Mouse (Mus musculus): Measurements from ENCODE around the gene Taar5. TPM values are rescaled to one million over a fixed set of nuclear protein-coding genes. Genes with fewer than 3 reads are reported as not detected.

Gene Taar5
- total RNA-seq, 1 experiment from 2014 or later: not detected

- DNase-seq: no peak
Measured at GRCm38 (mm10) chr10:24008143-24008542, 37.6 kb downstream of the Taar5 start.

Other genes starting within 250 kb of the Taar5 start
- gene Rps12, start 183.4 kb upstream of the Taar5 start, total RNA-seq (2021): 408 and 443 TPM in 2 replicates
- gene Slc18b1, start 173.7 kb upstream of the Taar5 start, total RNA-seq (2021): 27.7 and 31.4 TPM in 2 replicates
- gene Vnn3, start 119.2 kb upstream of the Taar5 start, total RNA-seq (2021): 53.8 and 82.3 TPM in 2 replicates
- gene Vnn1, start 76.0 kb upstream of the Taar5 start, total RNA-seq (2021): 48.8 and 69.8 TPM in 2 replicates
- gene Taar1, start 50.4 kb upstream of the Taar5 start, total RNA-seq (2021): not detected in 2 replicates
- gene Taar2, start 32.1 kb upstream of the Taar5 start, total RNA-seq (2021): not detected in 2 replicates
- gene Taar3, start 21.1 kb upstream of the Taar5 start, total RNA-seq (2021): not detected in 2 replicates
- gene Taar4, start 10.2 kb upstream of the Taar5 start, total RNA-seq (2021): not detected in 2 replicates
- not detected in 2 replicates for gene Taar6, start 14.9 kb downstream of the Taar5 start, total RNA-seq (2021)
- gene Taar7a, start 22.8 kb downstream of the Taar5 start, total RNA-seq (2021): not detected in 2 replicates
- not detected in 2 replicates for gene Taar7b, start 29.2 kb downstream of the Taar5 start, total RNA-seq (2021)
- gene Taar7d, start 56.5 kb downstream of the Taar5 start, total RNA-seq (2021): not detected in 2 replicates
- gene Taar7e, start 66.9 kb downstream of the Taar5 start, total RNA-seq (2021): not detected in 2 replicates
- gene Taar7f, start 78.8 kb downstream of the Taar5 start, total RNA-seq (2021): not detected in 2 replicates
- not detected in 2 replicates for gene Taar8a, start 105.8 kb downstream of the Taar5 start, total RNA-seq (2021)
- gene Taar8b, start 121.6 kb downstream of the Taar5 start, total RNA-seq (2021): not detected in 2 replicates
- gene Taar8c, start 131.2 kb downstream of the Taar5 start, total RNA-seq (2021): not detected in 2 replicates
- not detected in 2 replicates for gene Taar9, start 138.8 kb downstream of the Taar5 start, total RNA-seq (2021)
- gene Stx7, start 178.6 kb downstream of the Taar5 start, total RNA-seq (2021): 108 and 118 TPM in 2 replicates